Mouse (Mus musculus): ENCODE results near the gene Ifrd2.
A peak's percentile ranks its signal among the peaks of the same experiment; 100 is the strongest.
"Not testable (repeated sequence)": the region's sequence is repeated elsewhere in the genome, so short reads cannot be mapped to it uniquely, and the experiment has no call there.

The Ifrd2 gene

DNA sequence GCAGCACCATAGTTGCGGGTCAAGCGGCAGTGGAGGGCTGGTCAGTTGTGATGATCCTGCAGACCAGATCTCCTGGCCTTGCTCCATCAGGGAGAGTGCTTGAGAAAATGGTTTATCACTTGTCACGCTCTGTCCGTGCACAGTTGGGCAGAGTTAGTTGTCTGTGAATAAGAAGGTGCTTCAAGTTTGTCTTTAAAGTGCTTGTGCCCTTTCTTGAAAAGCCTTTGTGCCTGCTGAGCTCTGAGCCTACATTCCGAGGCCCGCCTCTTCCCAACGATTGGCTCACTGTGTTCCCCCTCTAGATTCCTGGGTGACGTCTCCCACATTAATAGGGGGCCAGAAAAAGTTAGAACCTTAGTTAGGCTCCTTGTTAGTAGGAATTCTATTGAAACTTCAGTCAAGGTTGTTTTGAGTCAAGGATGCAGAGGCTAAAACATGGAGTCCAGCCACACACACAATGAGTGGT lies 35.5 kb upstream of the Ifrd2 start:
- DNase-seq (ENCODE audit: low spot score in 2 of 2): no peak

DNA sequence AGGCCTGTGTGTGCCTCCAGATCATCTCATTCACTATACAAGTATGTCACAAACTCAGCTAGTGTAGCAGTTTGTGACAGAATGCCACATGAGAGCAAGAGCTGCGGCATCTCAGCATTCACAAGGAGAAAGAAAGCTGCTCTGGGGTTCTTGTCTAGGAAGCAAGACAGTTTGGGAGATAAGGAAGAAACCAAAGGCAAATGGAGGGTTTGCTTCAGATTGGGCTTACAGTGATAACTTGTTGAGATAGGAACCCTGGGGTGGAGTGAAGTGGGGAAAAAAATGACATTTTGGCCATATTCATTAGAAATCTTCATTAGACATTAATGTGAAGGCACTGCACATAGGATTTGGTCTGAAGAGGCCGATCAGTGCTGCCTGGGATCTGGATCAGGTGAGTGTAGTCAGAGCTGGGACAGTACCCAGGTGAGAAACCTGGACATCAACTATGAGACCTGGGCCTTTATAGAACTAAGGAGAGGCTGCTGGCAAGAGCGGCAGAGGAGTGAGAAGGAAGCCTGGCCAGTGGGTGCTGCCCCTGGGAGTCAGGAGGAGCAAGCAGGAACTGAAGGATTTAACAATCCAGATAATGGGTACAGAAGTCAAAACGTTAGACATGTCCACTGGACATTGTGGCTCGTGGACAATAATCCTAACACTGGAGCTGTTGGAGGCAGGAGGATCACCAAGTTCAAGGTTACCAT lies 34.6 kb upstream of the Ifrd2 start:
- no peak for DNase-seq (ENCODE audit: low spot score in 2 of 2)

- DNase-seq (ENCODE audit: low spot score in 2 of 2): no peak
Observed at GRCm38 (mm10) chr9:107553541-107554318, 33.7 kb upstream of the Ifrd2 start.

GRCm38 (mm10) chr9:107554319-107554825 lies 33.1 kb upstream of the Ifrd2 start:
- DNase-seq (ENCODE audit: low spot score in 2 of 2): peak; percentile 93 to 94

DNA sequence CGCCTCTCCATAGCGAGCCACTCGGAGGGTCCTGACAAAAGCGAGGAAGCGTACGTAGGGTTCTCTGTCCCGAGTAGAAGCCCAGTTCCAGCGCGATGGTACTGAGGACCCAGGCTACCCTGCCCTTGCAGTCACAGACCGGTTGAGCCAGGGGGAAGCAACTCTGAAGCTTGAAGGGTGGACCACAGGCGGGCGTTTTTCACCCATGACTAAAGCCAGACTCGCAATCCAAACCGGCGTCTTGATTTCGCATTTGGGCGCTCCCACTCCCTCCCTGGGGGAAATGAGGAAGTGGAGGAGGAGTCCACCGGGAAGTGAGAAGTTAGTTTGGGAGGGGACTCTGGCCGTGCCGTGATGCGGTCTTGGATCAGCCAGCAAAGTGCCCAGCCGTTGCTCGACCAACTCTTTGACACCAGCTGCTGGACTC lies 32.4 kb upstream of the Ifrd2 start:
- DNase-seq (ENCODE audit: low spot score in 2 of 2): peak; percentile 65 to 76

DNA sequence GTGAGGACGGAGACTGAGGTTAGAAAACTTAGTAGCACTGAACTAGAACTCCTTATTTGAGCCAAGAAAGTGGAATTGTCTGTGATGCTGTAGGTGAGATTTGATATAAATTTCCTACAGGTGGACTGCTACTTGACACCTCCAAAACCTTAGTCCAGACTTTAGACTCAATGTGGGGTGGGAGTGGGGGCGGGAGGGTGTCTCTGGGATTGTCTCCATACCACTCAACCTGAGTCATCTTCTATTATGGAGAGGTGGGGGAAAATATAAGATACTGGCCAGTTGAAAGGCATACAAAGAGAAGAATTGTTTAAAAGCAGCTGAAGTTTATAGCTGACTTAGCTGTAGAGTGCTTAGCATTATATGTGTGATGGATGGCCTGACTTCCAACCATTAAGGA lies 31.7 kb upstream of the Ifrd2 start:
- no peak for DNase-seq (ENCODE audit: low spot score in 2 of 2)

GRCm38 (mm10) chr9:107556346-107556745 lies 31.1 kb upstream of the Ifrd2 start:
- DNase-seq (ENCODE audit: low spot score in 2 of 2): no peak

GRCm38 (mm10) chr9:107563029-107563581 lies 24.3 kb upstream of the Ifrd2 start, which contains the start of gene Tusc2:
Gene Tusc2 (plus strand): TSS chr9:107563255.
- DNase-seq (ENCODE audit: low spot score in 2 of 2): peak; percentile 89 to 93

- DNase-seq (ENCODE audit: low spot score in 2 of 2): not testable (repeated sequence)
Observed at GRCm38 (mm10) chr9:107565556-107565955, 21.9 kb upstream of the Ifrd2 start.

- peak; percentile 66 to 86 for DNase-seq (ENCODE audit: low spot score in 2 of 2)
Observed at GRCm38 (mm10) chr9:107566041-107566709, 21.3 kb upstream of the Ifrd2 start.

DNA sequence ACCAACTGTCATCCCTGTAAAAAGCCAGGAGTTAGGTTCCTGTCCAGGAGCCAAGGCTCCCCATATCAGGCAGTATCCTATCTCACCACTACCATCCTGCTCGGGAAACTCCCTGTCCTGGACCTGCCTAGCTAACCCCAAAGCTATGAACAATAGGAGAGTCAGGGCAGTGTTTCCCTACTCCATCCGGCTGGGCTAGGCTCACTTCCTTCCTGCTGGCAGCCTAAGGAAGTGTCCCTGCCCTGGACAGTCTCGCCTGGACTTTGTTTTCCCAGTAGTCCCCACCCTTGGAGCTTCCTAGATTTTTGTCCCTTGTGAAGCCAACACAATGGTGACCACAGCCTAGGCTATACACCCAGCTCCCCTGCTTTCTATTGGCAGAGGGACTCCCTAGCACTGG lies 20.6 kb upstream of the Ifrd2 start:
- DNase-seq (ENCODE audit: low spot score in 2 of 2): no peak

GRCm38 (mm10) chr9:107567702-107568319 lies 19.6 kb upstream of the Ifrd2 start, which contains the start of gene Hyal2:
Gene Hyal2 (plus strand): TSS chr9:107567945.
- no peak for DNase-seq (ENCODE audit: low spot score in 2 of 2)

DNA sequence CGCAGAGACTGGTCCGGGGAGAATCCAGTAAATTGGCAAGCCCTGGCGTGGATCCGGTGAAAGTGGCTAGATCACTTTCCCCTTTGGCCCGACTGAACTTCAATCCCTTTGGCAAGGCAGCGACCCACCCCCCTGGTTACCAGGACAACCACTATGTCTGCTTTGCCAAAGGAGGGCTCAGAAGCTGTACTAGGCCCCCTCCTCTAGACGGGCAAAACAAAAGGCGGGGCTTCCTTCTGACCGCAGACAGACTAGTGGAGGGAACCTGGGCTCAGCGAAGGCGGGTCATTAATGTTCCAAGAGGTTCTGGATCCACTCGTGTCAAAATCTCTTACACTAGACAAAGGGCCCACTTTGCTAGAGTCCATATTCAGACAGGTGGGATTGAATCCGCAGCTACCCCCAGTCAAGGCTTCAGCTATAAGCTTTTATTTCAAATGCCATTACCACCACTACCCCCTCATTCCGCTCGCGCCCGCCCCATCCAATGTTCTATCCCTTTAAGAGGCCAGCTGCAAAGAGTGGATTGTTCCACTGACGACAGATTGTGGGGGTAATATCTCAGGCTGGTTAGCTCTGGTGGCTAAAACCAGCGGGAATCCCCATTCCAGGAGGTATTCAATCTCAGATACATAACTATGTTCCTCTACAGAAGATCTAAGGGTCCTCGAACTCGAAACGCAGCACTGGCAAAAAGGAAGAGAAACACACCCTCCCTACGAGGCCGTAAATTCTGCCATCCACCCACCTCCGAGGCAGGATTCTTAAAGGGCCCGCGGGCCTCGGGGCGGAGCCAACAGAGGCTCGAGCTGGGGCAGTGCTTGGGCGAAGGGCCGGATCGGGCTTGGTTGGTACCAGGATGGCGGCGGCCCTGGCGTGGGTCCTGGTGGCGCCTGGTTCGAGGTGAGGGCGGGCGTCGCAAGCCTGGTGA lies 18.8 kb upstream of the Ifrd2 start:
- DNase-seq (ENCODE audit: low spot score in 2 of 2): peak; percentile 80 to 84

- peak in 1 of 2 experiments; percentile 55 for DNase-seq (ENCODE audit: low spot score in 2 of 2)
Observed at GRCm38 (mm10) chr9:107569270-107569669, 18.2 kb upstream of the Ifrd2 start.

- no peak for DNase-seq (ENCODE audit: low spot score in 2 of 2)
Observed at GRCm38 (mm10) chr9:107570016-107570415, 17.4 kb upstream of the Ifrd2 start.

GRCm38 (mm10) chr9:107570845-107571244 lies 16.6 kb upstream of the Ifrd2 start:
- no peak for DNase-seq (ENCODE audit: low spot score in 2 of 2)

- DNase-seq (ENCODE audit: low spot score in 2 of 2): no peak
Observed at GRCm38 (mm10) chr9:107571534-107572326, 15.7 kb upstream of the Ifrd2 start.

GRCm38 (mm10) chr9:107572327-107572662 lies 15.1 kb upstream of the Ifrd2 start:
- DNase-seq (ENCODE audit: low spot score in 2 of 2): no peak

GRCm38 (mm10) chr9:107573774-107574173 lies 13.7 kb upstream of the Ifrd2 start:
- DNase-seq (ENCODE audit: low spot score in 2 of 2): not testable (repeated sequence)

Measured in urinary bladder, postnatal 4 days (tissue).